Mouse (Mus musculus) v-Abl transformed pro-B cells (cell line): ENCODE results near the gene Cdr2.
"Not testable (repeated sequence)": the region's sequence is repeated elsewhere in the genome, so short reads cannot be mapped to it uniquely, and the experiment has no call there.

Experiments
- in situ Hi-C, 2 experiments: fragments of 400-800 bp; cut with MboI; formaldehyde crosslinking; loops; one replicate each; pipeline ENCODE4 v1.15.1; 2025; ENCODE audit not compliant: unreplicated experiment in 2 of 2

The Cdr2 gene

DNA sequence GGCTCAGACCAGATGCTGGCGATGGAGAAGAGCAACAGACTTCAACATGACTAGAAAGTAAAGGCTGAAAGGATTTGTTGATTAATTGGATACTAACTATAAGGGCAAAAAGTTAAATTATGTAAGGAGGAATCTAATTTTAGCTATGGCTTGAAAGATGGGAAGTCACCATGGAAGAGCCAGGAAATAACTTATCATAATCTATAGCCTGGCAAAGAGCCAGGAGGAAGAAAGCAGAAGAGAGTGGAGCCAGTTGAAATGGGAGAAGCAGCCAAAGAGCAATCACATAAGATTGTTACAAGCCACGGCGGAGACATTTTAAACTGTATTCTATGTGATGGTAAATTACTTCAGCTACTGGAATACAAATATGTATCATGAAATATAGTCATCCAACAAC is 8.1 kb downstream of the Cdr2 start:
- in situ Hi-C loops = no loop called here

DNA sequence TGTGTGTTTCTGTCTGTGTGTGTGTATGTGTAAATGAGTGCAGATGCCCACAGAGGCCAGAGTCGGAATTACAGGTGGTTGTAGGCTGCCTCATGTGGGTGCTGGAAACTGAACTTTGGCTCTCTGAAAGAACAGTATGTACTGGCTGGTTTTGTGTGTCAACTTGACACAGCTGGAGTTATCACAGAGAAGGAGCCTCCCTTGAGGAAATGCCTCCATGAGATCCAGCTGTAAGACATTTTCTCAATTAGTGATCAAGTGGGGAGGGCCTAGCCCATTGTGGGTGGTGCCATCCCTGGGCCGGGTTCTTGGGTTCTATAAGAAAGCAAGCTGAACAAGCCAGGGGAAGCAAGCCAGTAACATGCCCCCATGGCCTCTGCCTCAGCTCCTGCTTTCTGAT is 9.6 kb downstream of the Cdr2 start:
- in situ Hi-C loops = not testable (repeated sequence)

DNA sequence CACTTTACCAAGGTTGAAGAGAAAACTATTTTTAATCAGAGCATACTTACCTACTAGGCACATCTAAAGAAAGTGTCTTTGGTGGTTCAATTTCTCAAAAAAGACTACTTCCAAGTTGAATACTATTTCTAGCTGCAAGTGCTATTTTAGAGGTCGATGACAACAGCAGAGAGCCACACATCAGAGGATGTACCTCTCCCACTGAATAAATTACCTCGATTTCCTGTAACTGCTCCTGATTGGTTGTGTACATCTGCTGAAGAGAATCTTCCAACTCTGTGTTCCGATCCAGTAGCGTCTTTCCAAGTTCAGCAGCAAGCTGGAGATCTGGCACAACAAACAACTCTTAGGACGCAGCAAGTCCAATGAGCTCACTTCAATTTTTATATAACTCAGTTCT is 12.0 kb downstream of the Cdr2 start:
- in situ Hi-C loops = no loop called here

DNA sequence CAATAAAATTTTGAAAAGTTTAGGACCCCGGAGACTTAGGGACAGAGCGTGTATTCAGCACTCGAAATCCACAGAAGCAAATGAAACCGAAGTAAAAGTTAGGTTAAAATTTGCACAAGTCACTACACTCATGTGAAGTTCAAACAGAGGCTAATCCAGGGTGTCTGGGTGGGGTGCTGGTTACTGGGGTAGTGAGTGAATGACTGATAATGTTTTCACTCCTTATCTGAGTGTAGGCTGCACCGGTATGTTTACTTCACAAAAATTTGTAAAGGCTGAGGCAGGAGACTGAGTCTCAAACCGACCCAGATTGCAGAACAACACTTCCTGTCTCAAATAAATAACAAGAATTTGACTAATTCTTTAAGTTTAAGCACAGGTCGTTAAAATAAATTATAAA is 12.9 kb downstream of the Cdr2 start:
- in situ Hi-C loops = no loop called here

DNA sequence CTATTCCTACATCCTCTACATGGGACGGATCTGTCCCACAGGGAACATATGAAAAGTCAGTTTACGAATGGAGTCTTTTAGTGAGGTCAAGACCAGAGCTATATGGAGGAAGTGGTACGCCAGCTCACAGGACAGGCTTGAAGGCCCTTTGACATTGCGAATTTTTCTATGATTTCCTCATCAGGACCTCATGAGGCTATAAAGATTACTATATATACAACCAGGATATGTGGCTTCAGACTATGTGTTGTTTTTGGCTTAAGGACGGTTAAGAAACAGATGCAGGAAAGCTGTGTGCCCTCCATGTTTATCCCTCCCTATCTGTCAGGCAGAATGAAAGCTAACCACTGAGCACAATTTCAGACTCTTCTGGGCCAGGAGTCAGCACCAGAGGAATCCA is 19.0 kb downstream of the Cdr2 start:
- in situ Hi-C loops = no loop called here

DNA sequence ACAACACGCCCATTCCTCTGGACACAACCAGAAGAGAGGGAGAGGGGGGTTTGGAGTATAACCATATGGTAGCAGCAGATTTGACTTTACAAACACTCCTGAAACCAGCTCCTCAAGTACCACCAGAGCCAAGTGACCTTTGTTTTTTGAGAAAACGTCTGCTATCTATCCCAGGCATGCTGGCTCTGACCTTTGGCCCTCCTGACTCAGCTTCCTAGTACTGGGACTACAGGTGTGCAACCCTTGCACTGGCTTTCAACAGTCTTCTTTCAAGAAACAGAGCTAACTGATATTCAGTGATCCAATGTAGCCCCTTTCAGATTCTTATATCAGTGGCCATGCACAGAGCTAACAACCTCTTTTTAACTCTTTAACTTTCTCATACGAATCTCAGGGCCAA is 20.2 kb downstream of the Cdr2 start:
- in situ Hi-C loops = no loop called here

DNA sequence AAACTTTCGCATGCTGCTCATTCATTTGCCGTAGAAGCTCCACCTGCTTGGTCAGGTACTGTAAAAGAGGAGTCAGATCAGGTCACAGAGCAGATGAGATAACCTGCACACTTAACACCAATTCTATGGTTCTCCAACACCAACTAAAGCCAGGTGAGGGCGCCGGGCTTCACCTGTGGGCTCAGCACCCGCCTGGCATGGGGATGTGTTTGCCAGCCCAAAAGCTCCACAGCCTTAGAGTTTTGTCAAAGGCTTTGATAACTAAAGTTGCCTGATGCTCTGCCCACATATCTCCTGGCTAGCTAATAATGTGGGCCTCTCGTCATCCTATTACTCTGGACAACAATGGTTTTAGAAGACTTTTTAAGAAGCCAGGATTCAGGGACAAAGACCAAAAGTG is 21.5 kb downstream of the Cdr2 start:
- in situ Hi-C loops = no loop called here

DNA sequence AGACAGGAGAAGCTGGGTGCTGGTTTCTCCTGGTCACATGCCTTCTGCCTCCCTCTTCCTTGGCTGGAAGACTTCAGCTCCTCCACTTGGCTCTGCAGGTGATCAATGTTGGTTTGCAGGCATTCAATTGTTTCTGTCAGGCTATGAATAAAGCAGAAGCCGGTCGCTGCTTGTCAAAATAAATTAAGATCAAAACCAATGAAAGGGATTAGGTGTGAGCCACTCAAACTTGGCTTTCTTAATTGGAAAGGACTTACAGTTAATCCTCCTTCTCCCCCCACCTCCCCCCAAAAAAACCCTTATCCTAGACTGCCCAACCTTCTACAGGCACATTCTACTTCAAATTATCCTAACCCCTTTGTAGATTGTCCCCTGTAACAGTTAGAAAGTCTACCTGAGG is 22.0 kb downstream of the Cdr2 start:
- in situ Hi-C loops = no loop called here

DNA sequence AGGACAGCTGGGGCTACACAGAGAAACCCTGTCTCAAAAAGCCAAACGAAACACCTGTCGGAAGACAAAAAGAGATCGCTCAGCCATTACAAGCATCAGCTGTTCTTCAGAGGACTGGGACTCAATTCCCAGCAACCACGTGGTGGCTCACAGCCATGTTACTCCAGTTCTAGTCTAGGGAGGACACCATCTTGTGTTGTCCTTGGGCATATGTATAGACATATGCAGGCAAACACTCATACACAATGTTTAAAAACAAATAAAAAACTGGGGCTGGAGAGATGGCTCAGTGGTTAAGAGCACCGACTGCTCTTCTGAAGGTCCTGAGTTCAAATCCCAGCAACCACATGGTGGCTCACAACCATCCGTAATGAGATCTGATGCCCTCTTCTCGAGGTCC is 28.5 kb downstream of the Cdr2 start:
- in situ Hi-C loops = not testable (repeated sequence)

DNA sequence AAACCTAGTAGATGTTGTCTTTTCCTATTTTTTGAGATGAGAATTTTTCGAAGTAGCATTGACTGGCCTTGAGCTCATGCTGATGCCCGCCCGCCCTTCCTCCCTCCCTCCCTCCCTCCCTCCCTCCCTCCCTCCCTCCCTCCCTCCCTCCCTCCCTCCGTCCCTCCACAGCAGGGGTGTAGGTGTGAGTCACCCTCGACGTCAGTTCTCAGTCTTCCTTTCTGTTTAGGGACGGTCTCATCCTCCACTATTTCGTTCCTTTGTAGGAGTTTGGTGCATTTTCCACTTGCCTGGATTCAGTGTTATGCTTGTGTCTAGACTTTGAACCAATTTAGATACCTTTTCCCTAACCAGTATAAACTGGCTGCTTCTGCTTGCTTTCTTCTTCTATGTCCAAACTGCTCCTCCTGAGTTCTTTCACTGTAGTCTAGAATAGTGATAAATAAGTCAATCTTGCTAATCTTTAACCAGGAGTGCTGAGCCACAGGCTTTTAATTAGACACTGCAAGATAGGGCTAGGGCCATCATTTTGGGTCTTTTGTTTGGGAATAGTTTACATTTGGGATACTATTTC is 38.1 kb downstream of the Cdr2 start:
- in situ Hi-C loops = loop anchor here (25.0 kb wide), 1 partner anchor 693 kb away; no protein-coding TSS in a partner anchor

DNA sequence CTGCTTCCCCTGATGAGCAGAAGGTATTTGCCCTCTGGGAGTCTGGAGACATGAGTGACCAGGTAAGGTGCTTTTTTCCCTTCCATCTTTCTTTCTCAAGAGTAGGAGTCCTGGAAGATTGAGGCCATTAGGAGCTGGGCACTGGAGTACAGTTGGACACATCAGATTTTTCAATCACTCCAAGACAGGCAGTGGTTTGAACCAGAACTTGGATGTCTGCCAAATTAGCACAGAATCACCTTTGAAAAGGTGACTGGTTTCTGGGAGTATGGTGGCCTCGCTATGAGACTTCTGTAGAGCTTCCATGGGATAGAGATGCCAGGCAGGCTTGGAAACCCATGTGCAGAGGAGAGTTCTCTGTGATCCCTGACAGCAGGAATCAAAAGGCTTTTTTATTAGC is 39.6 kb downstream of the Cdr2 start:
- in situ Hi-C loops = loop anchor here (25.0 kb wide), 1 partner anchor 695 kb away; no protein-coding TSS in a partner anchor

DNA sequence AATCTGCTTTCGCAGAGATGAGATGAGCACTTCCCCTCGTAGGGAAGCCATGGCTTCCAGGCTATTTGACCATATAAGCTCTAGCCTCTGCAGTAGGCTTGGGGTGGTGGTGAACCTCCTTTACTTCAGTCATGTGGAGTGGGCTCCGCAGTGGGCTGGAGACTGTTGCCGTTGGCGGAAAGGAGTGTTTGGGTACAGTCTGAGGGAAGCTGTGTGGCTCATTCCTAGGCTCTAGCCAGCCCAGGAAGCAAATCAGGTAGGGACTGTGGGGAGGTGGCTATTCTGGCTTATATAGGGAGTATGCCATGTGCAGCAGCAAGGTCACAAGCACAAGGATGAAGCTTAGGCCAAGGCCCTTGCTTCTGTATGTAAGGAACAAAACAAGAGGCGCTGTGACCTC is 40.9 kb downstream of the Cdr2 start:
- in situ Hi-C loops = loop anchor here (25.0 kb wide), 1 partner anchor 696 kb away; no protein-coding TSS in a partner anchor

DNA sequence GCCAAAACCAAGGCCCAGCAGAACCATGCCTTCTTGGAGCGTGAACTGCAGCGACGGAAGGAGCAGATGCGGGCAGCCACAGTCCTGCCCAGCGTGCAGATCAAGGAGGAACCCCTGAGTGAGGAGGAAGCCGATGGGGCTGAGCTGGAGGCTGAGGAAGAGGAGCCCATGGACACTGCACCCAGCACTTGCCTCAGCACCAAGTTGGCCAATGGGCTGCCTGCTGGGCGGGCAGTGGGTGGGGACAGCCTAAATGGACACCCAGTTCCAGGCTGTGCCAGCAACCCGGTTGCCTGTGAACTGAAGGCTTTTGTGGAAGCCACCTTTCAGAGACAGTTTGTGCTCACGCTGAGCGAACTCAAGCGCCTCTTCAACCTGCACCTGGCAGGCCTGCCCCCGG is 41.8 kb downstream of the Cdr2 start:
- in situ Hi-C loops = loop anchor here (25.0 kb wide), 1 partner anchor 697 kb away; no protein-coding TSS in a partner anchor

DNA sequence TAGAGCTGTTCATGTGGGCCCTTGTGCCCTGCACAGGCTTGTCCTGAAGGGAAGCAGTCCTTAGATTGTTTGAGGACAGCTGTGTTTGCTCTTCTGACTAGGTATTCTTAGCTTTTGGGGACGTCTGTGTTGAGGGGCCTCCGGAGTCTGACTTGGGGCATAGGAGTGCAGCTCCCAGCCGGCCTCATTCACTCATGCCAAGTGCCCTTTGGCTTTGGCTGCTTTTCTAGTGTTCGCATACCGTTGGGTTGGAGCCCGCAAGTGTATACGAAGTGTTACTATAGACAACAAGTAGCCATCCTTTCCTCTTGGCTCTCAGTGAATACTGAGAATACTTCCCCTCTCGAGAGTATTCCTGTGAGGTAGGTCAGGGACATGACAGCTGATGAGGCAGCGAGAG is 43.9 kb downstream of the Cdr2 start:
- in situ Hi-C loops = loop anchor here (25.0 kb wide), 1 partner anchor 699 kb away; no protein-coding TSS in a partner anchor

DNA sequence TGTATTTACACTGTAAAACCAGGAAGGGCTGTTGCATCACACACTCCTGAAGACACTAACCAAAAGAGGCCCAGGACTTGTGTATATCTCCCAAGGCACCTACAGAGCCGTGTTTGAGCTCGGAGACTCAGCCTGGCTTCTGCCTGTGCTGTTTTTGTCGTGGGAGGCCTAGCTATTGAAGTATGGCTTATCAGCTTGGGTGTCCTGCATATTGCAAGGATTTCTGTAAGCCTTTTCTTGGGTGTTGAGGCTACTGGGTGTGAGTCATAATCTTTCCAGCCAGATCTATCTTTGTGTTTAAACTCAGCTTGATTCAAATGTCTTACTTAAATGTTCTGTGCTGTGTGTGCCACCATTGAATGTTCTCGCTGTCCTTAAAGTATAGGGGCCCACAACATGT is 45.6 kb downstream of the Cdr2 start:
- in situ Hi-C loops = loop anchor here (25.0 kb wide), 1 partner anchor 701 kb away; no protein-coding TSS in a partner anchor

DNA sequence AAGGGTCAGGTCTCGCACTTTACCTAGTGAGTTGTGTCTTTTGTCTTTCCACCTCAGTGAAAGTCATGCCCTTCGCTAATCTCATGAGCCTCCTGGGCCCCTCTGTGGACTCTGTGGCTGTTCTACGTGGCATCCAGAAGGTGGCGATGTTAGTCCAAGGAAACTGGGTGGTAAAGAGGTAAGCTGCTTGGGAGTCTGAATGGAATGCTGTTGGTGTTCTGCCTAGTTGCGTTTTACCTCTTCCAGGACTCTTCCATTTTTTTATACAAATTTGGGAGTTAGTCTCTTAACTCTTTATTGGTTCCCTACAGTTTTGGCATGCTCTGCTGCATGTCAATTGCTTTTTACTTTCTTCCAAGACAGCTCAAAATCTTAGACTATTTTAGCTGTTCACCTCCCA is 47.4 kb downstream of the Cdr2 start:
- in situ Hi-C loops = loop anchor here (5.0 to 25.0 kb wide), 3 partner anchors 133 to 703 kb away; no protein-coding TSS in a partner anchor

DNA sequence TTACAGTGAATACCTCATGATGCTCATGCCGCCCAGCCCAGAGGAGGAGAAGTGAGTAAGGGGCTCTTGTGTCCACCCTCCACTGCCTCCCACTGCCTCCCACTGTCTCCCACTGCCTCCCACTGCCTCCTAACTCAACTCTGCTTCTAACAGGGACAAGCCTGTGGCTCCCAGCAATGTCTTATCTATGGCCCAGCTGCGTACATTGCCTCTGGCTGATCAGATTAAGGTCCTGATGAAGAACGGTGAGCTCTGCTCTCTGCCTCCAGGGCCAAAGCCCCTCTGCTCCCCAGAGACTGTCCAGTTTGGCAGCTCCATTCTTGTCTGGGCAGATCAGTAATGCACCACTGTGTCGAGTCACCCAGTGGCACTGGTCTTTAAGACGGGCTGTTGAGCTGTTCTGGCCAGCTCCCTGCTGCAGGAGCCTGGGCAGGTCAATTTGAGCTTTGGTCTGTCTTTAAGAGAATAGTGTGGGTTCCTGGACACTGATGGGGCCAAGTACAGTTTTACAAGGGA is 48.4 kb downstream of the Cdr2 start:
- in situ Hi-C loops = loop anchor here (5.0 to 25.0 kb wide), 3 partner anchors 134 to 704 kb away; no protein-coding TSS in a partner anchor

DNA sequence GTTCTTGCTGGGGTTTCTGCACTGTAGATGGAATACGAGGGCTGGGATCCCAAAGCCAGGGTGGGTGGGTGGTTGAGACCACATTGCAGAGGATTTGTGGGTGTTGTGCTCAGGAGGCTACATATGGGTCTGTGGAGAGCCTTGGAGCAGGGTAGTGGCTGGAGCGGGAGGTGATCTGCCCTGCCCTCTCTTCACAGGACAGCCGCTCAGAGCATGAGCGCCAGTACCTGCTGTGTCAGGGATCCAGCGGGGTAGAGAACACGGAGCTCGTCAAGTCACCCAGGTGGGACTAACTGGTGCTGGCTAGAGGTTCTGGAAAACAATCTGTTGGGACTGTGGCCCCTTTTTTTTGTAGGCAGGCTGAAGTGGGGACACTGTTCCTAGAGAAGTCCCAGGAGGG is 49.0 kb downstream of the Cdr2 start:
- in situ Hi-C loops = loop anchor here (5.0 to 25.0 kb wide), 3 partner anchors 134 to 704 kb away; no protein-coding TSS in a partner anchor

DNA sequence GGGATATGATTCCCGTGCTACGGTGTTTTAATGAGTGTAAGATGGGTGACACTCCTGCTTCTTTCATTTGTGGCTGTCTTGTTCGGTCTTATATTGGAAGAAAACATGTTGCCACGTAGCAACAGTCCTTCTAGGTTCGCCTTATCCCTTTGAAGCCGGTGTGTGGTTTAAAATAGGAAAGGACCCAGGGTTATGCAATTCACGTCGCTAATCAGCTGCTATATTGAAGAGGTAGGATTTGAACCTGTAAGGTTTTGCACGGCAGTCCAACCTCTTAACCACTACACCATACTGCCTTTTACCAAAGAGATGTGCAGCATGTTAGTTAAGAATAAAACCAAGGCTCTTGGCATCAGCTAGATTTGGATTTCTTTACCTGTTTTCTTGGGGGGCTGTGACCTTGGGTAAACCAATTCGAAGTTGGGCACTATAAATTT is 63.6 kb downstream of the Cdr2 start:
- in situ Hi-C loops = loop anchor here in 1 of 2 experiments (10.0 kb wide), 1 partner anchor 244 kb away; the partner anchor contains the start of genes Mosmo and Pdzd9

DNA sequence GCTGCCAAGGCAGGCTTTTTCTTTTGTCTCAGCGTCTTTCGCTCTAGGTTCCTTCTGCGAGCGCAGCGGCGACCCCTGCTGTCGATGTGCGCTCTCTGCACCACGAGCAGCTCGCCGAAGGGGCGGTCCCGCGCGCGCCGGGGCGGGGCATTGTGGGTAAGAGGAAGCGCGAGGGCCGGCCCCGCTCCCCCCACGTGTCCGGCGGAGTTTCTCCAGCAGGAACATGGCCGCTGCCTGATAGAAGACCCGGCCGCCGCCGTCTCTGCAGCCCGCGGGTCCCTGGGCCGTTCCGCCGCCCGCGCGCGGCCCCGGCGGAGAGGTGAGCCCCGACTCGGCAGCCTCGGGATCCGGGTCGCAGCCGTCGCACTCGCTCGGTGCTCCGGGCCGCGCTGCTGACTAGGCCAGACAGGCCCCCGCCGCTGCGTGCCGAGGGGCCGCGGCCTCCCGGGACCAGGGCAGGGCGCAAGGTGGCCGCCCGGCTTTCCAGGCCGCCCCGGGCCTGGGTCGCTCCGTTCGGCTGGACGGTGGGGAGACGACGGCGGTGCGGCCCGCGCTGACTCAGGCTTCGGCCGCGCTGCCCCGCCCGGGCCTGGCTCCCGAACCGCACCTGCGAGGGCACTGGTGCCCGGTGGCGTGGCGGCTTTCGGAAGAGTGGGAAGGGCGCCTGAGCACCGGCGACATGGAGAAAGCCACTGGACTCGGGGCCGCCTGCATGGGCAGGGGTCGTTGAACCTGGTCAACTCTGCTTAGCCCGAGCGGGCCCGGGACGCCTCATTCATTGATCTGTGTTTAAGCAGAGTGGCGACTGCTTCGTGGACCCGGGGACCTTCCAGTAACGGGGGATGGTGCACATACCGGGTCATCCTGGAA is 64.3 kb downstream of the Cdr2 start, which contains the start of gene Polr3e:
Gene Polr3e, plus strand, starts transcription at position 153 of the 870 bp plus-strand sequence.
- in situ Hi-C loops = loop anchor here in 1 of 2 experiments (10.0 kb wide), 1 partner anchor 243 kb away; the partner anchor contains the start of genes Mosmo and Pdzd9

DNA sequence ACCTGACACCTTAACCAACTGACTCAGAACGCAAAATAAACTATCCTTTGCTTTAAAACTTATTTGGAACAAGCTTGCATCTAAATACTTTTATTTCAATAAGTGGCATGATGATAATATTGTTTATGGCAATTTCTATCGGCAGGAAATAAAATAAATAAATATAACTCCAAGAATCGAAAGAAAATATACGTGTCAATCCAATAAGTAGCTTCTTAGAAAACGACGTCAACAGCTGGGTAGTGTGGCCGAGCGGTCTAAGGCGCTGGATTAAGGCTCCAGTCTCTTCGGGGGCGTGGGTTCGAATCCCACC is 64.9 kb downstream of the Cdr2 start:
- in situ Hi-C loops = loop anchor here in 1 of 2 experiments (10.0 kb wide), 1 partner anchor 242 kb away; the partner anchor contains the start of genes Mosmo and Pdzd9
